Mouse (Mus musculus) C2C12 (cell line): ENCODE data around the gene Frrs1. TPM values are rescaled to one million over a fixed set of nuclear protein-coding genes. Genes with fewer than 3 reads are reported as not detected.

Source experiments
- H3K27me3 ChIP-seq: one replicate; pipeline ENCODE4 v1.6.1; 2011; ENCODE audit not compliant: control insufficient read depth, insufficient read depth, insufficient read length
- H3K36me3 ChIP-seq: one replicate; pipeline ENCODE4 v1.6.1; 2011; ENCODE audit not compliant: control insufficient read depth, insufficient read depth
- H3K4me3 ChIP-seq: one replicate; pipeline ENCODE4 v1.5.1; 2011; ENCODE audit warnings: mild to moderate bottlenecking, control low read depth; ENCODE audit not compliant: poor library complexity, insufficient read depth, severe bottlenecking
- H3K79me2 ChIP-seq: one replicate; pipeline ENCODE4 v1.6.1; 2011; ENCODE audit not compliant: control insufficient read depth, insufficient read depth
- H3K79me3 ChIP-seq: one replicate; pipeline ENCODE4 v1.6.1; 2011; ENCODE audit warnings: low read depth, control low read depth
- H3ac ChIP-seq: one replicate; pipeline ENCODE3; 2011; ENCODE audit warnings: low read depth; ENCODE audit not compliant: control insufficient read depth, insufficient read length
- CEBPB ChIP-seq: IDR thresholded peaks from one replicate; pipeline ENCODE4 v1.6.1; 2011; ENCODE audit warnings: low read depth, mild to moderate bottlenecking, control low read depth, moderate library complexity
- CTCF ChIP-seq: IDR thresholded peaks from one replicate; pipeline ENCODE4 v1.5.1; 2011; ENCODE audit not compliant: control insufficient read depth, insufficient read depth, insufficient read length
- FOSL1 ChIP-seq: IDR thresholded peaks from one replicate; pipeline ENCODE4 v1.8.0; 2011; ENCODE audit warnings: mild to moderate bottlenecking, low read length; ENCODE audit not compliant: poor library complexity, insufficient read depth, severe bottlenecking
- MAX ChIP-seq: IDR thresholded peaks from one replicate; pipeline ENCODE4 v1.6.1; 2011; ENCODE audit warnings: mild to moderate bottlenecking, control low read depth
- MYOD1 ChIP-seq: IDR thresholded peaks from one replicate; pipeline ENCODE4 v1.6.1; 2011; ENCODE audit warnings: low read depth; ENCODE audit not compliant: control insufficient read depth, insufficient read length
- MYOG ChIP-seq: IDR thresholded peaks from one replicate; pipeline ENCODE4 v1.6.1; 2011; ENCODE audit not compliant: control insufficient read depth, insufficient read length; ENCODE audit errors: extremely low read depth
- USF1 ChIP-seq: IDR thresholded peaks from one replicate; pipeline ENCODE4 v1.6.1; 2011; ENCODE audit warnings: low read depth, mild to moderate bottlenecking, control low read depth, moderate library complexity
- polyA plus RNA-seq: library from polyadenylated mRNA; unstranded; fragments of >200 nt; fragmentation: generic; extraction: Trizol; gene quantifications from one replicate; pipeline ENCODE4 v1.2.1, GENCODE M21; 2012; ENCODE audit warnings: missing spikeins

Gene Frrs1
- polyA plus RNA-seq, 1 experiment: 13.1 TPM

GRCm38 (mm10) chr3:116906596-116906995 lies 47.3 kb downstream of the Frrs1 start:
- Histone ChIP-seq H3ac (no peak overlapping the region), H3K79me3 (no peaks in the 10 kb centered on the region), H3K27me3 (no peaks in the 10 kb centered on the region), H3K36me3 (peaks cover 3% of the 10 kb centered on the region), H3K4me3 (no peak overlapping the region), H3K79me2 (no peaks in the 10 kb centered on the region)
- no peak for TF ChIP-seq MAX
- TF ChIP-seq CEBPB: no peak
- TF ChIP-seq FOSL1: no peak
- no peak for TF ChIP-seq USF1
- TF ChIP-seq MYOG: no peak
- no peak for TF ChIP-seq MYOD1
- no peak for TF ChIP-seq CTCF

GRCm38 (mm10) chr3:116914374-116914773 lies 55.1 kb downstream of the Frrs1 start:
- H3K79me3 ChIP-seq: no peaks in the 10 kb centered on the region
- no peak overlapping the region for H3K4me3 ChIP-seq
- TF ChIP-seq FOSL1 (no peak), CEBPB (no peak)
- H3ac ChIP-seq: no peak overlapping the region
- H3K79me2 ChIP-seq: no peaks in the 10 kb centered on the region
- H3K27me3 ChIP-seq: no peaks in the 10 kb centered on the region
- no peaks in the 10 kb centered on the region for H3K36me3 ChIP-seq

GRCm38 (mm10) chr3:116914931-116915330 lies 55.7 kb downstream of the Frrs1 start:
- TF ChIP-seq CEBPB (no peak), MYOD1 (no peak), USF1 (no peak), FOSL1 (no peak), MAX (no peak), MYOG (no peak), CTCF (no peak)
- H3ac ChIP-seq: no peak overlapping the region
- no peaks in the 10 kb centered on the region for H3K79me3 ChIP-seq
- H3K27me3 ChIP-seq: no peaks in the 10 kb centered on the region
- H3K4me3 ChIP-seq: no peak overlapping the region
- H3K36me3 ChIP-seq: no peaks in the 10 kb centered on the region
- H3K79me2 ChIP-seq: no peaks in the 10 kb centered on the region

- no peaks in the 10 kb centered on the region for H3K27me3 ChIP-seq
- H3K36me3 ChIP-seq: no peaks in the 10 kb centered on the region
- H3K4me3 ChIP-seq: no peak overlapping the region
- no peaks in the 10 kb centered on the region for H3K79me2 ChIP-seq
- H3ac ChIP-seq: no peak overlapping the region
- no peak for TF ChIP-seq FOSL1
- TF ChIP-seq USF1: no peak
- H3K79me3 ChIP-seq: no peaks in the 10 kb centered on the region
Measured at GRCm38 (mm10) chr3:116917016-116917415, 57.8 kb downstream of the Frrs1 start.

GRCm38 (mm10) chr3:116921535-116921934 lies 62.3 kb downstream of the Frrs1 start:
- Histone ChIP-seq H3K36me3 (no peaks in the 10 kb centered on the region), H3K79me2 (no peaks in the 10 kb centered on the region), H3K4me3 (no peak overlapping the region), H3K27me3 (no peaks in the 10 kb centered on the region), H3ac (no peak overlapping the region), H3K79me3 (no peaks in the 10 kb centered on the region)
- TF ChIP-seq USF1 (no peak), MYOD1 (no peak), FOSL1 (no peak), CEBPB (no peak), CTCF (no peak), MYOG (no peak), MAX (no peak)

GRCm38 (mm10) chr3:116923042-116923441 lies 63.8 kb downstream of the Frrs1 start:
- Histone ChIP-seq H3K36me3 (no peaks in the 10 kb centered on the region), H3K79me3 (no peaks in the 10 kb centered on the region), H3ac (no peak overlapping the region), H3K4me3 (no peak overlapping the region), H3K27me3 (no peaks in the 10 kb centered on the region), H3K79me2 (no peaks in the 10 kb centered on the region)
- TF ChIP-seq CEBPB (no peak), CTCF (no peak), MAX (no peak), MYOG (no peak), FOSL1 (no peak), USF1 (no peak), MYOD1 (no peak)
